Mouse (Mus musculus) cerebellum, adult 2 months (tissue): ENCODE data around the gene Pik3ca.

Source experiments
- CTCF ChIP-seq: fragments of 200-500 bp; IDR thresholded peaks from 2 replicates; pipeline ENCODE4 v1.5.1; 2011; ENCODE audit warnings: low read depth, mild to moderate bottlenecking, control low read depth, low read length, moderate library complexity, borderline replicate concordance; ENCODE audit not compliant: insufficient read depth
- POLR2A ChIP-seq: fragments of 200-500 bp; IDR thresholded peaks from 2 replicates; pipeline ENCODE4 v1.6.1; 2011; ENCODE audit warnings: low read length, control low read depth, borderline replicate concordance; ENCODE audit not compliant: insufficient read depth

DNA sequence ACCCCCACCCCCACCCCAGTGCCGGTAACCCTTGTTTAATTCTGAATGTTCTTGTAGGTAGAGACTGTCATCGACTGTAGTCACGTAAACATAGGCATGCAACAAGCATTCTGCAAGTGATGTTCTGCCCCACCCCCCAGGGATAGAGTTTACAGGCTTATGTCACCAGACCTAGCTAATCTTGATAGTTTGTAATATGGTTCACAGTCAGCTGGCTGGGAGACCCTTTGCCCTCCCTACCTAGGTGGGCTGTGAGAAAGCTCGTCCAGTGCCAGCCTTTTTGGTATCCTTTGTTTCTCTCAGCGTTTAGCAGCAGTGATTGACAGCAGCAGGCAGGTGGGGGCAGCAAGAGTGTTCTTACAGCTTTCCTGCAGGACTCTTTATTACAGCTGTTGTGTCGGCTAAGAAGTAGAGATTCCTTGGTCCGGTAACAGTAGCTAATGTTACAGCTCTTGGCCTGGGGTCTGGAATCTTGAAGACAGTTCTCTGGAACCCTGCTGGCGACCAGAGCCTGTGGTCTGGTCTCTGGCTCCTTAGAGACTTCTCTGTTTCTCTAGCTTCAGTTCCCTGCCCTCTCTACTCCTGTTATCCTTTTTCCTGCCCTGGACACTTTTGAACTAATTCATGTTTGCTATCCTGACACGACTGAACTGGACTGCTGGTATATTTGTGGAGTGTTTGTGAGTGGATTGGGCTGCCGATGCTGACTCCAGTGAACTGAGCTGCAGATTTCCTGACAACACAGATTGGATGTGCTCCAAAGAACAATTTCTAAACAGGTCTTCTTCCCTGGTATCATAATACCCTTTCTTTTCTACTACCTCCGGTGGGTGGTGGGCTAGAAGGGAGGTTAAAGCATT is 109.1 kb downstream of the Pik3ca start:
- TF ChIP-seq POLR2A, result no peak
- TF ChIP-seq CTCF, result no peak
